Mouse (Mus musculus) forebrain, embryonic 11.5 days (tissue): ENCODE results near the gene Parn. TPM values are rescaled to one million over a fixed set of nuclear protein-coding genes. Genes with fewer than 3 reads are reported as not detected.
"Not testable (repeated sequence)": the region's sequence is repeated elsewhere in the genome, so short reads cannot be mapped to it uniquely, and the experiment has no call there.

Source experiments
- ATAC-seq: fragments of 200-750 bp; cut with Nextera tagmentation; replicated peaks from 2 replicates; pipeline ENCODE4 v1.8.0; 2017; ENCODE audit warnings: moderate TSS enrichment; ENCODE audit not compliant: low FRiP score
- DNase-seq: peaks from one replicate; pipeline ENCODE4 v3.0.0-alpha.2; 2017; ENCODE audit warnings: low spot score
- H3K27ac ChIP-seq: fragments of 300-500 bp; sonication (generic); 2 replicates; pipeline ENCODE4 v1.5.1; 2014; ENCODE audit warnings: low read depth, low read length
- H3K27me3 ChIP-seq: fragments of 300-500 bp; sonication (generic); 2 replicates; pipeline ENCODE4 v1.6.1; 2014; ENCODE audit warnings: mild to moderate bottlenecking, low read length, mixed read lengths; ENCODE audit not compliant: control insufficient read depth, insufficient read depth
- H3K36me3 ChIP-seq: fragments of 300-500 bp; sonication (generic); 2 replicates; pipeline ENCODE4 v1.6.1; 2014; ENCODE audit warnings: mild to moderate bottlenecking, low read length, moderate library complexity, mixed read lengths; ENCODE audit not compliant: control insufficient read depth, insufficient read depth
- H3K4me1 ChIP-seq: fragments of 300-500 bp; sonication (generic); replicated peaks from 2 replicates; pipeline ENCODE4 v1.6.1; 2014; ENCODE audit warnings: low read length, mixed read lengths; ENCODE audit not compliant: control insufficient read depth, insufficient read depth
- H3K4me2 ChIP-seq: fragments of 300-500 bp; sonication (generic); 2 replicates; pipeline ENCODE4 v1.6.1; 2014; ENCODE audit warnings: low read depth, mild to moderate bottlenecking, low read length, moderate library complexity, mixed read lengths; ENCODE audit not compliant: severe bottlenecking
- H3K4me3 ChIP-seq: fragments of 300-500 bp; sonication (generic); 2 replicates; pipeline ENCODE4 v1.5.1; 2014; ENCODE audit warnings: low read depth, low read length
- H3K9ac ChIP-seq: fragments of 300-500 bp; sonication (generic); 2 replicates; pipeline ENCODE4 v1.6.1; 2014; ENCODE audit warnings: low read length
- H3K9me3 ChIP-seq: fragments of 300-500 bp; sonication (generic); 2 replicates; pipeline ENCODE4 v1.6.1; 2016; ENCODE audit warnings: low read length, mixed read lengths; ENCODE audit not compliant: control insufficient read depth
- WGBS: fragments of 180-500 bp; shearing (Covaris S2); extraction: QIAGEN DNeasy Blood & Tissue Kit; methylation state at CpG from one replicate; pipeline ENCODE4 v1.1.7; 2014; 5-methylcytosine and 5-hydroxymethylcytosine counted together
- polyA plus RNA-seq: library from polyadenylated mRNA; unstranded; fragments of >200 nt; fragmentation: Nextera tagmentation; extraction: Ambion mirVana; gene quantifications from 2 replicates; pipeline ENCODE4 v1.2.1, GENCODE M21; 2014

Gene Parn
- polyA plus RNA-seq, 1 experiment from 2014 or later = 44.1 TPM

- Histone ChIP-seq H3K27me3 (no peaks in the 10 kb centered on the region), H3K4me3 (no peak overlapping the region), H3K4me2 (peak overlapping the region; percentile 85; the same call in 1 of the 2 replicates), H3K27ac (no peak overlapping the region), H3K36me3 (no peaks in the 10 kb centered on the region; the same call in 1 of the 2 replicates), H3K9ac (no peak overlapping the region; the same call in 1 of the 2 replicates), H3K4me1 (peaks cover 7% of the 10 kb centered on the region; the same call in 1 of the 2 replicates), H3K9me3 (no peaks in the 10 kb centered on the region)
- WGBS = 74% methylated on average over 5 of the region's 5 CpGs
- ATAC-seq (no peak), DNase-seq (no peak)
Observed at GRCm38 (mm10) chr16:13673114-13673513, 5.1 kb upstream of the Parn start.

DNA sequence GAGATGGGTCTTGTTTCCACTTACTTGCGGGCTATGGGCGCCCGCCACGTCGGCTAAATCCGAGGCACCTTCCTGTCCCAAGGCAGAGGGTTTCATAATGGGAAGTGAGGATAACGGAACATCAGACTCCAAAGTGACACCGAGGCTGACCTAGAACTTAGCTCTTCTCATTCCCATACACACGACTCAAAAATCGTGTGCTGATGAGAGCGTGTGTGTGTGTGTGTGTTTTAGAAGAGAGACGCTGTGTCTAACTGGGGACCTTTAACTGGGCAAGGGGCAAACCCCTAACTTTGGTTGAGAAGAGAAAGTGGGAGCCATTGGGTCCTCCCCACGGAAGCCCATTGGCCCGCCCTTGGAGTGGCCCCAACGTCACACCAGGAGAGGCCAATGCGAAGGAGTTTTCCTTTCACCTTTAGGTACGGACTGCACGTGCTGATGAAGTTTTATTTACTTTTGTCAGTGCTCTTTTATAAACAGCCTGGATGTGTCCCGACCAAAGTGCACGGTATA lies 4.5 kb upstream of the Parn start:
- peaks cover 7% of the 10 kb centered on the region; the same call in 1 of the 2 replicates for H3K4me1 ChIP-seq
- peak overlapping the region; percentile 88 for H3K4me3 ChIP-seq
- peak overlapping the region; percentile 85 for H3K9ac ChIP-seq
- no peaks in the 10 kb centered on the region; the same call in 1 of the 2 replicates for H3K36me3 ChIP-seq
- H3K9me3 ChIP-seq = no peaks in the 10 kb centered on the region
- peak overlapping the region; percentile 85 for H3K4me2 ChIP-seq
- DNase-seq (peak; percentile 68), ATAC-seq (peak; percentile 33)
- H3K27ac ChIP-seq = no peak overlapping the region
- WGBS = 2% methylated on average over 20 of the region's 20 CpGs
- H3K27me3 ChIP-seq = no peaks in the 10 kb centered on the region

GRCm38 (mm10) chr16:13671685-13672385 lies 3.9 kb upstream of the Parn start, which contains the start of the genes Bfar and 3110001I22Rik:
Bfar (plus strand) TSS chr16:13671858.
3110001I22Rik (plus strand) TSS chr16:13671929.
- Histone ChIP-seq H3K27me3 (no peaks in the 10 kb centered on the region), H3K4me1 (peaks cover 7% of the 10 kb centered on the region; the same call in 1 of the 2 replicates), H3K27ac (peak within 1 kb of the TSS; percentile 51; the same call in 1 of the 2 replicates), H3K4me3 (peak within 1 kb of the TSS; percentile 88), H3K9ac (peak within 1 kb of the TSS; percentile 85), H3K4me2 (peak within 1 kb of the TSS; percentile 85), H3K9me3 (no peaks in the 10 kb centered on the region), H3K36me3 (no peaks in the 10 kb centered on the region)
- ATAC-seq (peak; percentile 93), DNase-seq (peak; percentile 95)
- WGBS = 0% methylated on average over 53 of the region's 54 CpGs

DNA sequence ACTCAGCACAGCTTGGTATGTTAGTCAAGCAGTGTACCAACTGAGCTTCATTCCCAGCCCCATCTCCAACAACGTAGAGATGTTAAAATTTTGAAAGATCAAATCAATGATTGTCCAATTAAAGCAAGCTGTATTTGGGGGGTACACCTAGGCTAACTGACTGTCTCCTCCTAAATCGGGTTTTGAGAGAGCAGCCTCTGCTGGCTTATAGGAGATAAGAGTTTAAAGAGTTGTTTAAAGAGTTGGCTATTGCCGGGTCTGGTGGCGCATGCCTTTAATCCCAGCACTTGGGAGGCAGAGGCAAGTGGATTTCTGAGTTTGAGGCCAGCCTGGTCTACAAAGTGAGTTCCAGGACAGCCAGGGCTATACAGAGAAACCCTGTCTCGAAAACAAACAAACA lies 2.9 kb upstream of the Parn start:
- H3K27me3 ChIP-seq, H3K9ac ChIP-seq, H3K27ac ChIP-seq, H3K4me3 ChIP-seq, H3K4me2 ChIP-seq, ATAC-seq, H3K9me3 ChIP-seq, H3K36me3 ChIP-seq, DNase-seq, H3K4me1 ChIP-seq: not testable (repeated sequence)
- 74% methylated on average over 5 of the region's 5 CpGs for WGBS

- Histone ChIP-seq H3K4me3 (no peak overlapping the region), H3K4me2 (no peak overlapping the region), H3K27ac (no peak overlapping the region), H3K27me3 (no peaks in the 10 kb centered on the region), H3K9ac (no peak overlapping the region), H3K9me3 (no peaks in the 10 kb centered on the region), H3K4me1 (peaks cover 7% of the 10 kb centered on the region; the same call in 1 of the 2 replicates), H3K36me3 (no peaks in the 10 kb centered on the region)
- no peak for ATAC-seq
- no peak for DNase-seq
- 83% methylated on average over 1 of the region's 1 CpGs for WGBS
Observed at GRCm38 (mm10) chr16:13669282-13669681, 1.3 kb upstream of the Parn start.

- DNase-seq = peak; percentile 54
- Histone ChIP-seq H3K36me3 (no peaks in the 10 kb centered on the region), H3K27ac (no peak overlapping the region), H3K27me3 (no peaks in the 10 kb centered on the region), H3K4me2 (peak overlapping the region; percentile 8; the same call in 1 of the 2 replicates), H3K9me3 (no peaks in the 10 kb centered on the region), H3K9ac (peak overlapping the region; percentile 74), H3K4me3 (peak overlapping the region; percentile 54), H3K4me1 (peaks cover 7% of the 10 kb centered on the region; the same call in 1 of the 2 replicates)
- 78% methylated on average over 10 of the region's 10 CpGs for WGBS
- peak; percentile 0; the same call in 1 of the 2 replicates for ATAC-seq
Observed at GRCm38 (mm10) chr16:13668402-13669108, 585 bp upstream of the Parn start.

- ATAC-seq (no peak), DNase-seq (no peak)
- no peaks in the 10 kb centered on the region; the same call in 1 of the 2 replicates for H3K36me3 ChIP-seq
- no peak overlapping the region for H3K4me3 ChIP-seq
- H3K27ac ChIP-seq = no peak overlapping the region
- H3K4me1 ChIP-seq = no peaks in the 10 kb centered on the region
- no peaks in the 10 kb centered on the region for H3K9me3 ChIP-seq
- no peak overlapping the region for H3K4me2 ChIP-seq
- H3K27me3 ChIP-seq = no peaks in the 10 kb centered on the region
- H3K9ac ChIP-seq = no peak overlapping the region
- 92% methylated on average over 9 of the region's 9 CpGs for WGBS
Observed at GRCm38 (mm10) chr16:13660736-13661135, 7.2 kb downstream of the Parn start.

DNA sequence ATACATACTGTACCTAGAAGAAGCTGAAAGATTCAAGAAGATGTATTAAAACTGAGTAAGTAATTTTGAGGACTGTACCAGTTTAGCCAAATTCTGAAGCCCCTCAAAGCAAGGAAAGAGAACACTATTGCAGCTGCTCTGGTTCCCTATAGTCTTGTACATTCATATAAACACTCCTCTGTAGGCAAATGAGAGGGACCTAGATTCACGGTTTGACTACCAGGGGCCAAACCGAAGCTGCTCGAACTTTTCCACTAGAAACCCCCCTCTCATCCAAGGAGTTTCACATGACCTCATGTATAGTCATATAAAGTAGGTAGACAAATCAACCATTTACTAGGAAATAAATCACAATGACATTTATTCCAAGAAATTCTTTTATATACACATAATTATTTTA lies 9.1 kb downstream of the Parn start:
- Histone ChIP-seq H3K4me2 (no peak overlapping the region), H3K4me3 (no peak overlapping the region), H3K27me3 (no peaks in the 10 kb centered on the region), H3K27ac (no peak overlapping the region), H3K4me1 (no peaks in the 10 kb centered on the region), H3K9ac (no peak overlapping the region), H3K9me3 (no peaks in the 10 kb centered on the region), H3K36me3 (no peaks in the 10 kb centered on the region; the same call in 1 of the 2 replicates)
- DNase-seq (no peak), ATAC-seq (no peak)
- WGBS = 93% methylated on average over 3 of the region's 3 CpGs
